In genomic region chr11:110409131-110409530, GRCm38 (mm10) we compare ENCODE assay signal across 19 mouse cellular contexts. TPM values are rescaled to one million over a fixed set of nuclear protein-coding genes. Genes with fewer than 3 reads are reported as not detected.
A peak's percentile ranks its signal among the peaks of the same experiment; 100 is the strongest.
DNase-seq lines count a peak whose midpoint lies in the region; ATAC-seq and TF ChIP-seq lines count a peak whose summit lies in the region.
"Had no signal": no experiment of that assay in that cellular context is flagged by ENCODE, and none has a peak within 500 bp of the region (broad histone marks: within the 10 kb centered on the region; RNA-seq: fewer than 3 reads in every experiment).

No protein-coding gene starts in this region.

- WGBS in heart, adult 2 months: 75% methylated on average over 12 of the region's 12 CpGs
- WGBS in lung, postnatal 0 days: 79% methylated on average over 12 of the region's 12 CpGs
- 68% methylated on average over 12 of the region's 12 CpGs for WGBS in lung, adult 2 months
- 92% methylated on average over 12 of the region's 12 CpGs for WGBS in limb, embryonic 10.5 days
- WGBS in forebrain, embryonic 11.5 days: 95% methylated on average over 12 of the region's 12 CpGs

- H3K9me3 ChIP-seq in lung, postnatal 0 days (ENCODE audit: low read length): no peaks in the 10 kb centered on the region
- no peaks in the 10 kb centered on the region for H3K9me3 ChIP-seq in limb, embryonic 10.5 days (replicated peaks)
- no peaks in the 10 kb centered on the region for H3K9me3 ChIP-seq in forebrain, embryonic 11.5 days (ENCODE audit: control insufficient read depth, low read length)
- H3K9me3 ChIP-seq: embryonic facial prominence, embryonic 15.5 days; heart, embryonic 10.5 days; hindbrain, embryonic 12.5 days; liver, embryonic 13.5 days; megakaryocyte, embryonic 14.5 days; midbrain, embryonic 13.5 days had no signal

- ATAC-seq in lung, postnatal 0 days: peak; percentile 26; the same call in 1 of the 2 replicates
- ATAC-seq in forebrain, embryonic 11.5 days (replicated peaks; ENCODE audit: low FRiP score): no peak
- ATAC-seq: inflammation-experienced regulatory T-cells, adult 6 months; midbrain, embryonic 13.5 days had no signal

- intact Hi-C loops in heart, adult 2 months (cut with DNase I): loop anchor here (5.0 kb wide), 1 partner anchor 38 kb away; no protein-coding TSS in a partner anchor
- intact Hi-C loops in heart, postnatal 36 days (cut with DNase I): no loop called here

- no peak for TF ChIP-seq EP300 in heart, adult 2 months (IDR thresholded peaks at IDR 0.05; ENCODE audit: insufficient read depth, low read depth, low read length)
- no peak for TF ChIP-seq EP300 in lung, postnatal 0 days (IDR thresholded peaks at IDR 0.05)

- no peaks in the 10 kb centered on the region for H3K36me3 ChIP-seq in heart, adult 2 months (ENCODE audit: control insufficient read depth, insufficient read depth, low read length)
- no peaks in the 10 kb centered on the region for H3K36me3 ChIP-seq in lung, postnatal 0 days (ENCODE audit: insufficient read depth, low read length)
- peaks cover 23% of the 10 kb centered on the region for H3K36me3 ChIP-seq in limb, embryonic 10.5 days
- no peaks in the 10 kb centered on the region for H3K36me3 ChIP-seq in forebrain, embryonic 11.5 days (ENCODE audit: control insufficient read depth, insufficient read depth, low read length)
- H3K36me3 ChIP-seq: embryonic facial prominence, embryonic 15.5 days; hindbrain, embryonic 12.5 days; liver, embryonic 13.5 days; midbrain, embryonic 13.5 days had no signal

- no peak overlapping the region for H3K9ac ChIP-seq in heart, adult 2 months (ENCODE audit: low read depth, low read length)
- H3K9ac ChIP-seq in lung, postnatal 0 days (replicated peaks; ENCODE audit: low read depth): no peak overlapping the region
- no peak overlapping the region for H3K9ac ChIP-seq in forebrain, embryonic 11.5 days (ENCODE audit: low read length)
- H3K9ac ChIP-seq: embryonic facial prominence, embryonic 15.5 days; hindbrain, embryonic 12.5 days; liver, embryonic 13.5 days; midbrain, embryonic 13.5 days had no signal

- H3K4me1 ChIP-seq in heart, adult 2 months (ENCODE audit: control insufficient read depth, insufficient read depth, low read length): no peaks in the 10 kb centered on the region
- no peaks in the 10 kb centered on the region; the same call in 1 of the 2 replicates for H3K4me1 ChIP-seq in lung, postnatal 0 days (ENCODE audit: insufficient read depth, low read depth, low read length)
- no peaks in the 10 kb centered on the region; the same call in 1 of the 2 replicates for H3K4me1 ChIP-seq in lung, adult 2 months (ENCODE audit: control insufficient read depth, insufficient read depth, low read length)
- no peaks in the 10 kb centered on the region for H3K4me1 ChIP-seq in limb, embryonic 10.5 days
- no peaks in the 10 kb centered on the region for H3K4me1 ChIP-seq in forebrain, embryonic 11.5 days (replicated peaks; ENCODE audit: control insufficient read depth, insufficient read depth, low read length)
- H3K4me1 ChIP-seq: embryonic facial prominence, embryonic 15.5 days; midbrain, embryonic 13.5 days had no signal

- H3K27me3 ChIP-seq in heart, adult 2 months (ENCODE audit: control insufficient read depth, insufficient read depth, low read length): no peaks in the 10 kb centered on the region
- H3K27me3 ChIP-seq in lung, postnatal 0 days (replicated peaks; ENCODE audit: insufficient read depth, low read length): no peaks in the 10 kb centered on the region
- no peaks in the 10 kb centered on the region for H3K27me3 ChIP-seq in limb, embryonic 10.5 days (ENCODE audit: low read depth, poor library complexity, severe bottlenecking)
- H3K27me3 ChIP-seq in forebrain, embryonic 11.5 days (ENCODE audit: control insufficient read depth, insufficient read depth, low read length): no peaks in the 10 kb centered on the region
- H3K27me3 ChIP-seq: embryonic facial prominence, embryonic 15.5 days; hindbrain, embryonic 12.5 days; liver, embryonic 13.5 days; megakaryocyte, embryonic 14.5 days; midbrain, embryonic 13.5 days had no signal

- H3K27ac ChIP-seq in heart, adult 2 months: no peak overlapping the region
- no peak overlapping the region for H3K27ac ChIP-seq in layer of hippocampus, adult 2 months
- H3K27ac ChIP-seq in lung, postnatal 0 days (ENCODE audit: low read length): no peak overlapping the region
- H3K27ac ChIP-seq in limb, embryonic 10.5 days: peak overlapping the region; percentile 10; the same call in 1 of the 2 replicates
- no peak overlapping the region for H3K27ac ChIP-seq in forebrain, embryonic 11.5 days (ENCODE audit: low read depth, low read length)
- H3K27ac ChIP-seq: embryonic facial prominence, embryonic 15.5 days; heart, embryonic 10.5 days; hindbrain, embryonic 12.5 days; left cerebral cortex, adult 2 months; liver, embryonic 13.5 days; midbrain, embryonic 13.5 days had no signal

- no peak overlapping the region for H3K4me2 ChIP-seq in lung, postnatal 0 days (replicated peaks; ENCODE audit: low read depth, low read length)
- H3K4me2 ChIP-seq in forebrain, embryonic 11.5 days (ENCODE audit: low read depth, low read length, severe bottlenecking): no peak overlapping the region
- H3K4me2 ChIP-seq: embryonic facial prominence, embryonic 15.5 days; hindbrain, embryonic 12.5 days; liver, embryonic 13.5 days; midbrain, embryonic 13.5 days had no signal

- no peak overlapping the region for H3K4me3 ChIP-seq in heart, adult 2 months
- no peak overlapping the region for H3K4me3 ChIP-seq in layer of hippocampus, adult 2 months
- no peak overlapping the region for H3K4me3 ChIP-seq in lung, postnatal 0 days (ENCODE audit: low read depth, low read length)
- no peak overlapping the region for H3K4me3 ChIP-seq in lung, adult 2 months (replicated peaks; ENCODE audit: extremely low read depth, low read depth, low read length)
- no peak overlapping the region for H3K4me3 ChIP-seq in limb, embryonic 10.5 days
- H3K4me3 ChIP-seq in forebrain, embryonic 11.5 days (ENCODE audit: low read depth, low read length): no peak overlapping the region
- H3K4me3 ChIP-seq: embryonic facial prominence, embryonic 15.5 days; heart, embryonic 10.5 days; hindbrain, embryonic 12.5 days; left cerebral cortex, adult 2 months; liver, embryonic 13.5 days; megakaryocyte, embryonic 14.5 days; midbrain, embryonic 13.5 days had no signal

- TF ChIP-seq POLR2A in heart, adult 2 months (IDR thresholded peaks at IDR 0.05; ENCODE audit: insufficient read depth, low read depth, low read length): no peak
- TF ChIP-seq POLR2A in lung, adult 2 months (IDR thresholded peaks at IDR 0.05; ENCODE audit: borderline replicate concordance, extremely low read depth, low read depth, low read length): no peak

- TF ChIP-seq CTCF in heart, adult 2 months (IDR thresholded peaks at IDR 0.05): peak; percentile 23
- peak; percentile 17; the same call in 1 of the 2 replicates for TF ChIP-seq CTCF in layer of hippocampus, adult 2 months (conservative IDR thresholded peaks at IDR 0.05)
- TF ChIP-seq CTCF in lung, postnatal 0 days (IDR thresholded peaks at IDR 0.05): peak; percentile 42
- no peak for TF ChIP-seq CTCF in lung, adult 2 months (IDR thresholded peaks at IDR 0.05; ENCODE audit: insufficient read depth, low read length)

- peaks cover 3% of the 10 kb centered on the region; the same call in 1 of the 2 replicates for H3K79me2 ChIP-seq in heart, adult 2 months (replicated peaks; ENCODE audit: control insufficient read depth, insufficient read depth, low read length)

- DNase-seq in heart, adult 2 months: no peak
- DNase-seq in heart, postnatal 36 days: no peak
- DNase-seq in layer of hippocampus, adult 2 months (ENCODE audit: low spot score in 2 of 2): no peak
- DNase-seq in layer of hippocampus, adult 8-10 months (ENCODE audit: low spot score in 2 of 2): no peak
- DNase-seq in lung, postnatal 0 days (ENCODE audit: low spot score): no peak
- DNase-seq in lung, adult 2 months: no peak
- DNase-seq in limb, embryonic 10.5 days (ENCODE audit: low spot score): no peak
- no peak for DNase-seq in forebrain, embryonic 11.5 days (ENCODE audit: low spot score)
- DNase-seq: cerebellum, adult 8-10 months; cerebellum, postnatal 36 days; liver, embryonic 13.5 days; right cerebral cortex, postnatal 14 days had no signal

RNA-seq across cellular contexts. Expression of gene Map2k6, which starts 10.2 kb away (rescaled TPM):
- 1 to 10 TPM; 3.8 TPM for total RNA-seq in heart, adult 2 months (2021)
- polyA plus RNA-seq in heart, adult 2 months (2012; rRNA removed): 4.1 and 5.5 TPM in 2 replicates
- 1 to 10 TPM; 4.7 to 5.5 TPM for total RNA-seq in heart, postnatal 36 days (2021)
- 10 to 100 TPM; 32.3 to 33.3 TPM for total RNA-seq in layer of hippocampus, adult 2 months (2021)
- 10 to 100 TPM; 28.0 to 37.1 (median 32.3) TPM for total RNA-seq in layer of hippocampus, adult 8-10 months (2022)
- 4.7 and 5.1 TPM in 2 replicates for polyA plus RNA-seq in lung, postnatal 0 days (2015; fragmentation: Nextera tagmentation; extraction: Ambion mirVana)
- 2.1 and 2.3 TPM in 2 replicates for polyA plus RNA-seq in lung, adult 2 months (2012; rRNA removed)
- 46.6 and 49.1 TPM in 2 replicates for polyA plus RNA-seq in limb, embryonic 10.5 days (2016; fragmentation: Nextera tagmentation; extraction: Ambion mirVana)
- polyA plus RNA-seq in forebrain, embryonic 11.5 days (2014; fragmentation: Nextera tagmentation; extraction: Ambion mirVana): 39.1 and 42.2 TPM in 2 replicates
